Mouse (Mus musculus) T-helper 2 cell (primary cell): ENCODE measurements around the gene Atp11c.

Experiments used
- in situ Hi-C: fragments of 300-600 bp; cut with MboI, MseI; formaldehyde crosslinking; loops from one replicate; pipeline ENCODE4 v1.15.1; 2025; ENCODE audit warnings: high pct_unique_total_duplicates

The Atp11c gene

GRCm38 (mm10) chrX:60394292-60394691 lies 198.2 kb downstream of the Atp11c start:
- in situ Hi-C loops = no loop called here

- in situ Hi-C loops = no loop called here
Measured at GRCm38 (mm10) chrX:60386852-60387251, 205.6 kb downstream of the Atp11c start.

- in situ Hi-C loops = no loop called here
Measured at GRCm38 (mm10) chrX:60381711-60382110, 210.8 kb downstream of the Atp11c start.

DNA sequence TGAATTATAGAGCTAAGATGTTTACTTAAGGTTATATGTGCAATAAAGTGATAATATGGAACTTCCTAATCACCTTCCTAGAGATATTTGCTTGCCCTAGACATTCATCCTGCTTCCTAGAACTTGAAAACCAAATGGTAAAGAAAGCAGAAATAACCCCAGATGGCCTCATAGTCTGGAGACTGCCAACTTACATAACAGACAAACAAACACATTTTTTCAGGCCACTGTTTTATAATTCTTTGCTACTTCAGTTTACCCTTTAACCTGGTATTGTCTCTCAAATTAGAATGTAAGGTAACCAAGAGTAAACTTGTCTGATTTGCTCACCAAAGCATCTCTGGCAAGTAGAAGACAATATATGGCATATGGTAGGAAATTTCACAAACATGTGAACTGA lies 212.1 kb downstream of the Atp11c start:
- in situ Hi-C loops = no loop called here

DNA sequence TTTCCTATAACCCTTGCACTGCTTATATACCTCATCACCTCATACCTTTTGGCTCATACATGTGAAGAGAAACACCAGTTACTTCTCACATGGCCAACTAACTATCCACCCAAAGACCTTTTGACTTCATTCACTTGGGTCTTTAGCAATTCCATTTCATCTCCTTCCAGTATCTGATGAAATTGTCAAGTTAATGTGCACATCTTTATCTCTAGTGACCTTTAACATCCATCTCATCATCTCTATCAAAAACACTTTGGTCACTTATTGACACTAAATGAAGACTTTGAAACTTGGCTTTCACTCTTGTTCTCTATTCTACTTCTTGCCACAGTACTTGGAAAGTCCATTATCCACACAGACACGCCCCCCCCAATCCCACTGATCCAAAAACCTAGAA lies 243.8 kb downstream of the Atp11c start:
- in situ Hi-C loops = no loop called here

- in situ Hi-C loops = no loop called here
Measured at GRCm38 (mm10) chrX:60345447-60345846, 247.1 kb downstream of the Atp11c start.

DNA sequence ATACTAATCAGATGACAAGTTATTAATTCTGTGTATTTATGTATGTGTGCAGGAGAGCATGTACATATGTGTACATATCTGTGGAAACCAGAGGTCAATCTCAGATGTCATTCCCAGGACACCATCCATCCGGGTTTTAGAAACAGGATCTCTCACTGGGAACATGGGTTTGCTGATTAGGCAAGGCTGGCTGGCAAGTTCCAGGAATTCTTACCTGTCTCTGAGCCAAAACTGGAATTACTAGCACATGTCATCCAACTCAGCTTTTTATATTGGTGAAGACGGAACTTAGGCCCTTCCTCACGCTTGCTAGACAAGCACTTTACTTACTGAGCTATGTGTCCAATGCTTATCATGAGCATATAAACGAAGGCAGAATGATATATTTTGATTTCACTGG lies 247.5 kb downstream of the Atp11c start:
- in situ Hi-C loops = no loop called here

- in situ Hi-C loops = no loop called here
Measured at GRCm38 (mm10) chrX:60329735-60330134, 262.8 kb downstream of the Atp11c start.

DNA sequence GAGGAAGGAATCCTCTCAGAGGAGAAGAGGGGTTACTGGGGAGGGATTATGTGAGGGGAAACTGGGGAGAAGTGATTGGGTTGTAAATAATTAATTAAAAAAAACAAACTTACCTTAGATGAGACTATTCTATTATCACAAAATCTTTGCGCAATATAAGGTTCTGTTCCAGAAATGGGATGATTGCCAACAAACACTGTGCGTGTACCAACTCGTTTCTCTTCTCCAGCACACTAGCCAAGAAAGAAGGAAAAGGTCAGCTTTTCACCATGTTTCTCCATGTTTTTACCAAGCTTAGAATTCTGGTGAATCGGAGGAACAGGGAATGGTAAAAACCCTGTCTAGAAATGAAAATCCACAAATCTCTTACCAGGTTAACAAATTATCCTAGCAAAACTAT lies 271.2 kb downstream of the Atp11c start:
- in situ Hi-C loops = no loop called here

DNA sequence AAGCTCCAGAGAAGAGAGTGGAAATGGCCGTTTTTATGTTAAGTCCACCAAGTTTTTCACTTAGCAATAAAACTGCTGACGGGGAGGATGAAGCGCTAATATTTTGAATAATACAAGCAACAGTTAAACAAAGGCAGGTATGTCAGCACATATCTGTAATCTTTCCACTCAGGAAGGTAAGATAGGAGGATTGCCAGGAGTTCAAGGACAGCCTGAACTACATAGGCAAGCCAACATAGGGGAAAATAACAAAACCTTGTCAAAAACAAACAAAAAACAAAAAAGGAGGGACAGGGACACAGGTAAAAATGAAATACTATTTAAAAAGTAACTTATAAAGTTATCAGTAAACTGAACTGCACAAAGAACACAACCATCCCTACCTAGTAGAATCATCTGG lies 274.8 kb downstream of the Atp11c start:
- in situ Hi-C loops = no loop called here

DNA sequence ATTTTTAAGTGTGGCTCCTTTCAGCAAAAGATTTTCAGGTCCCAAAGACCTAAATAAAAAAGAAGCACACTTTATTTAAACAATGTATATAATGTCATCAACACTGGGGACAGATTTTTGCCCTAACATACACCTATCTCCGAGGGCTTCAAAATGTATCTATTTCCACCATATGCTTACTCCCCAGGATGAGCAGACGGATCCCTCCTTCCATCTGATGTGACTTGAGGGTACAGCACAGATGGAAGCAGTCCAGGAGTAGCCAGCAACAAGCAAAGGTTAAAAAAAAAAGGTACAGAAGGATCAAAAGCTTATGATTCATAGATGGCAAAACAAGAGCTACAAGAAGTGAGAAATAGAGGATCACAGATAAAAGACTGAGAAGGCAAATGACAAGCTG lies 300.2 kb downstream of the Atp11c start:
- in situ Hi-C loops = no loop called here

DNA sequence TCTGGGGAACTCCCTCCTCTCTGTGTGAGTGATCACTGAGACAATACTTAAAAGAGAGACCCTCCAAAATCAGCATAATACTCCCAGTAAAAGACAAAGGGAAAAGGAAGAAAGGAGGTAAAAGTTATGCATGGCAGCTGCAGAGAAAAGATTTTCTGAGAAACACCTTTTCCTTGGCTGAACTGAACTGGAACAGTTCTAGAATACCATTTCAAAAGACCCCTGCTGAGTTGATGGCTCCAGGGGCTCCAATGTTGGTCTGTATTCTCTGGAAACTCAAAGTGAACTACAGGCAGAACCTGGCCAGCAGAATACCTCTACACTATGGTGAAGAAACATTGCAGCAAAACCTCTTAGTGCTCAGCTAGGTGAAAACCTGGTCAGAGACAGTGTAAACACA lies 337.2 kb downstream of the Atp11c start:
- in situ Hi-C loops = no loop called here

GRCm38 (mm10) chrX:60187726-60188125 lies 404.8 kb downstream of the Atp11c start:
- in situ Hi-C loops = no loop called here

GRCm38 (mm10) chrX:60182611-60183010 lies 409.9 kb downstream of the Atp11c start:
- in situ Hi-C loops = no loop called here

DNA sequence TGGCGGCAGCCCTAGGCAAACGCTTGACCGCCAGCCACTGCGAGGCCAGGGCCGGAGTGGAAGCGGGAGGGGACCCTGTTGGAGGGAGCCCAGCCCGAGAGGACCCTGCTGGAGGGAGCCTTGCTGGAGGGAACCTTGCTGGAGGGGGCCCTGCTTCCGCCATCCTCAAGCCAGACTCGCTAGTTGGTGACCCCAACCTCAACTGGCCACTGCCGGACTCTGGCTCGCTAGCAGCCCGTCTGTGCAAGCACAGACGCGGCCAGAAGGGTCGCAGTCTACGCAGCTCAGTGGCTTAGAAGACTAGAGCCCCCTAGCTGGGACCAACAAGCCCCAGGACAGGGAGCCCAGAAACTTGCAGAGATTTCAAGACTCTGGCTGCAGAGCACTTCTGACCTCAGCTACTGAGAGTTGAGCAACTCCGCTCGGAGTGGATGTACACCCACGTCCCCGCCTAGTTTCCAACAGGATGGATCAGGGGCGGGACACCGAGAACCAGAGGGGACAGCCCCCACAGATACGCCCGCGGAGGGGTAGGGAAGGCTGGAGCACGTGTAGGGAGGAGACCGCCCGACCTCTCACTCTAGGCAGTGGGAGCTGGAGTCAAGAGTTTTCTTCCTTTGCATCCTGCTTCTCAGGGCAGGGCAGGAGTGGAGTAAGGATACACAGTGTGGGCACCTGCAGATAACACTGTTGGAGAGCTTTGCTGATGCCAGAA lies 413.6 kb downstream of the Atp11c start, which contains the start of gene Mcf2:
TSS of gene Mcf2 (minus strand) at position 346 of the 715 bp plus-strand sequence.
- in situ Hi-C loops = no loop called here

- in situ Hi-C loops = no loop called here
Measured at GRCm38 (mm10) chrX:60178025-60178743, 414.3 kb downstream of the Atp11c start.
